Mouse (Mus musculus): ENCODE data around the gene Wfikkn1.

- TF ChIP-seq CTCF (IDR thresholded peaks at IDR 0.05; ENCODE audit: low read depth, low read length), result no peak
- no peak for TF ChIP-seq POLR2A (IDR thresholded peaks at IDR 0.05; ENCODE audit: borderline replicate concordance, low read depth, low read length)
Observed at GRCm38 (mm10) chr17:25907640-25908039, 27.0 kb upstream of the Wfikkn1 start.
